Mouse (Mus musculus): ENCODE results near the gene Eapp. TPM values are rescaled to one million over a fixed set of nuclear protein-coding genes. Genes with fewer than 3 reads are reported as not detected.

The Eapp gene
- polyA plus RNA-seq, 1 experiment from 2014 or later = 66.0 TPM

GRCm38 (mm10) chr12:54643320-54643892, 52.3 kb downstream of the Eapp start:
- no peak overlapping the region for H3K9ac ChIP-seq (ENCODE audit: low read length)
- no peak overlapping the region for H3K4me3 ChIP-seq (ENCODE audit: low read depth, low read length)
- peaks cover 2% of the 10 kb centered on the region; the same call in 1 of the 2 replicates for H3K36me3 ChIP-seq (ENCODE audit: control insufficient read depth, insufficient read depth, low read length)
- H3K4me1 ChIP-seq (replicated peaks; ENCODE audit: control insufficient read depth, insufficient read depth) = no peaks in the 10 kb centered on the region
- H3K4me2 ChIP-seq (replicated peaks; ENCODE audit: low read depth) = no peak overlapping the region
- 37% methylated on average over 5 of the region's 5 CpGs for WGBS
- ATAC-seq (ENCODE audit: low FRiP score, low TSS enrichment) (no peak), DNase-seq (ENCODE audit: low spot score) (no peak)
- no peak for TF ChIP-seq CTCF (IDR thresholded peaks at IDR 0.05; ENCODE audit: low read depth)
- no peak for TF ChIP-seq EP300 (optimal IDR thresholded peaks at IDR 0.05)
- no peak overlapping the region for H3K27ac ChIP-seq (replicated peaks)
- H3K9me3 ChIP-seq (ENCODE audit: control insufficient read depth, low read length) = no peaks in the 10 kb centered on the region
- H3K27me3 ChIP-seq (ENCODE audit: control insufficient read depth, insufficient read depth, low read length) = no peaks in the 10 kb centered on the region

- WGBS = 96% methylated on average over 4 of the region's 4 CpGs
- TF ChIP-seq EP300 (optimal IDR thresholded peaks at IDR 0.05) = no peak
- TF ChIP-seq CTCF (IDR thresholded peaks at IDR 0.05; ENCODE audit: low read depth) = no peak
- no peaks in the 10 kb centered on the region for H3K9me3 ChIP-seq (ENCODE audit: control insufficient read depth, low read length)
- DNase-seq (ENCODE audit: low spot score) (no peak), ATAC-seq (ENCODE audit: low FRiP score, low TSS enrichment) (no peak)
- H3K4me1 ChIP-seq (replicated peaks; ENCODE audit: control insufficient read depth, insufficient read depth) = no peaks in the 10 kb centered on the region
- H3K4me2 ChIP-seq (replicated peaks; ENCODE audit: low read depth) = no peak overlapping the region
- H3K27ac ChIP-seq (replicated peaks) = no peak overlapping the region
- peaks cover 2% of the 10 kb centered on the region; the same call in 1 of the 2 replicates for H3K36me3 ChIP-seq (ENCODE audit: control insufficient read depth, insufficient read depth, low read length)
- H3K9ac ChIP-seq (ENCODE audit: low read length) = no peak overlapping the region
- no peak overlapping the region for H3K4me3 ChIP-seq (ENCODE audit: low read depth, low read length)
- no peaks in the 10 kb centered on the region for H3K27me3 ChIP-seq (ENCODE audit: control insufficient read depth, insufficient read depth, low read length)
Measured at GRCm38 (mm10) chr12:54641374-54641773, 54.3 kb downstream of the Eapp start.

- H3K27ac ChIP-seq (replicated peaks) = no peak overlapping the region
- H3K36me3 ChIP-seq (ENCODE audit: control insufficient read depth, insufficient read depth, low read length) = no peaks in the 10 kb centered on the region
- ATAC-seq (ENCODE audit: low FRiP score, low TSS enrichment) = no peak
- DNase-seq (ENCODE audit: low spot score) = no peak
- no peak overlapping the region for H3K4me3 ChIP-seq (ENCODE audit: low read depth, low read length)
- no peak overlapping the region for H3K4me2 ChIP-seq (replicated peaks; ENCODE audit: low read depth)
- H3K27me3 ChIP-seq (ENCODE audit: control insufficient read depth, insufficient read depth, low read length) = no peaks in the 10 kb centered on the region
- H3K9me3 ChIP-seq (ENCODE audit: control insufficient read depth, low read length) = no peaks in the 10 kb centered on the region
- 78% methylated on average over 6 of the region's 6 CpGs for WGBS
- no peak for TF ChIP-seq CTCF (IDR thresholded peaks at IDR 0.05; ENCODE audit: low read depth)
- TF ChIP-seq EP300 (optimal IDR thresholded peaks at IDR 0.05) = no peak
- no peaks in the 10 kb centered on the region for H3K4me1 ChIP-seq (replicated peaks; ENCODE audit: control insufficient read depth, insufficient read depth)
- no peak overlapping the region for H3K9ac ChIP-seq (ENCODE audit: low read length)
Measured at GRCm38 (mm10) chr12:54640259-54640658, 55.4 kb downstream of the Eapp start.

GRCm38 (mm10) chr12:54637033-54637432, 58.7 kb downstream of the Eapp start:
- Histone ChIP-seq H3K4me3 (ENCODE audit: low read depth, low read length) (no peak overlapping the region), H3K9me3 (ENCODE audit: control insufficient read depth, low read length) (no peaks in the 10 kb centered on the region), H3K4me2 (replicated peaks; ENCODE audit: low read depth) (no peak overlapping the region), H3K27ac (replicated peaks) (no peak overlapping the region), H3K36me3 (ENCODE audit: control insufficient read depth, insufficient read depth, low read length) (no peaks in the 10 kb centered on the region), H3K27me3 (ENCODE audit: control insufficient read depth, insufficient read depth, low read length) (no peaks in the 10 kb centered on the region), H3K9ac (ENCODE audit: low read length) (no peak overlapping the region), H3K4me1 (replicated peaks; ENCODE audit: control insufficient read depth, insufficient read depth) (no peaks in the 10 kb centered on the region)
- no peak for TF ChIP-seq EP300 (optimal IDR thresholded peaks at IDR 0.05)
- no peak for TF ChIP-seq CTCF (IDR thresholded peaks at IDR 0.05; ENCODE audit: low read depth)
- DNase-seq (ENCODE audit: low spot score) = no peak
- ATAC-seq (ENCODE audit: low FRiP score, low TSS enrichment) = no peak
- WGBS = 76% methylated on average over 1 of the region's 1 CpGs

- TF ChIP-seq EP300 (optimal IDR thresholded peaks at IDR 0.05) (no peak), CTCF (IDR thresholded peaks at IDR 0.05; ENCODE audit: low read depth) (no peak)
- Histone ChIP-seq H3K4me2 (replicated peaks; ENCODE audit: low read depth) (no peak overlapping the region), H3K27me3 (ENCODE audit: control insufficient read depth, insufficient read depth, low read length) (no peaks in the 10 kb centered on the region), H3K36me3 (ENCODE audit: control insufficient read depth, insufficient read depth, low read length) (no peaks in the 10 kb centered on the region), H3K4me3 (ENCODE audit: low read depth, low read length) (no peak overlapping the region), H3K4me1 (replicated peaks; ENCODE audit: control insufficient read depth, insufficient read depth) (no peaks in the 10 kb centered on the region), H3K27ac (replicated peaks) (no peak overlapping the region), H3K9me3 (ENCODE audit: control insufficient read depth, low read length) (no peaks in the 10 kb centered on the region), H3K9ac (ENCODE audit: low read length) (no peak overlapping the region)
- DNase-seq (ENCODE audit: low spot score) (no peak), ATAC-seq (ENCODE audit: low FRiP score, low TSS enrichment) (no peak)
- 86% methylated on average over 2 of the region's 2 CpGs for WGBS
Measured at GRCm38 (mm10) chr12:54632141-54632540, 63.6 kb downstream of the Eapp start.

- H3K9me3 ChIP-seq (ENCODE audit: control insufficient read depth, low read length) = no peaks in the 10 kb centered on the region
- 90% methylated on average over 2 of the region's 2 CpGs for WGBS
- no peak overlapping the region for H3K9ac ChIP-seq (ENCODE audit: low read length)
- H3K4me3 ChIP-seq (ENCODE audit: low read depth, low read length) = no peak overlapping the region
- ATAC-seq (ENCODE audit: low FRiP score, low TSS enrichment) = no peak
- no peak overlapping the region for H3K4me2 ChIP-seq (replicated peaks; ENCODE audit: low read depth)
- H3K4me1 ChIP-seq (replicated peaks; ENCODE audit: control insufficient read depth, insufficient read depth) = no peaks in the 10 kb centered on the region
- no peaks in the 10 kb centered on the region for H3K27me3 ChIP-seq (ENCODE audit: control insufficient read depth, insufficient read depth, low read length)
- DNase-seq (ENCODE audit: low spot score) = no peak
- H3K27ac ChIP-seq (replicated peaks) = no peak overlapping the region
- no peak for TF ChIP-seq CTCF (IDR thresholded peaks at IDR 0.05; ENCODE audit: low read depth)
- TF ChIP-seq EP300 (optimal IDR thresholded peaks at IDR 0.05) = no peak
- no peaks in the 10 kb centered on the region for H3K36me3 ChIP-seq (ENCODE audit: control insufficient read depth, insufficient read depth, low read length)
Measured at GRCm38 (mm10) chr12:54621942-54622341, 73.8 kb downstream of the Eapp start.

MicroRNA genes within 50 kb of the gene (microRNA counts, 519-probe panel; counts per million panel counts)
- microRNA mmu-miR-1892 = not detected

Small RNAs within 50 kb of the gene (microRNA-seq; reads per million reads assigned to microRNA genes)
- gene Mir1892 = not detected

Other genes starting within 250 kb of the Eapp start
- gene Sptssa, start 39.3 kb downstream of the Eapp start, polyA plus RNA-seq (2015; fragmentation: Nextera tagmentation; extraction: Ambion mirVana) = 163 and 168 TPM in 2 replicates
- 260 and 269 TPM in 2 replicates for gene Snx6, start 99.8 kb upstream of the Eapp start, polyA plus RNA-seq (2015; fragmentation: Nextera tagmentation; extraction: Ambion mirVana)
- gene Cfl2, start 167.0 kb upstream of the Eapp start, polyA plus RNA-seq (2015; fragmentation: Nextera tagmentation; extraction: Ambion mirVana) = 127 and 132 TPM in 2 replicates

Measured in stomach, postnatal 0 days (tissue).